Mouse (Mus musculus): Measurements from ENCODE around the gene Zfp57. TPM values are rescaled to one million over a fixed set of nuclear protein-coding genes. Genes with fewer than 3 reads are reported as not detected.
A peak's percentile ranks its signal among the peaks of the same experiment; 100 is the strongest.

The Zfp57 gene
- polyA plus RNA-seq (2015; fragmentation: Nextera tagmentation; extraction: Ambion mirVana) = 60.0 and 63.7 TPM in 2 replicates

- peak within 1 kb of the TSS; percentile 93 for H3K4me2 ChIP-seq
- peaks cover 5% of the 10 kb centered on the region; the same call in 1 of the 2 replicates for H3K4me1 ChIP-seq
- H3K36me3 ChIP-seq = no peaks in the 10 kb centered on the region
- no peaks in the 10 kb centered on the region for H3K9me3 ChIP-seq
- no peaks in the 10 kb centered on the region for H3K27me3 ChIP-seq (replicated peaks)
- H3K4me3 ChIP-seq (replicated peaks) = peak within 1 kb of the TSS; percentile 66
- WGBS = 88% methylated on average over 7 of the region's 7 CpGs
- no peak within 1 kb of the TSS for H3K27ac ChIP-seq
- H3K9ac ChIP-seq = no peak within 1 kb of the TSS
- no peak for ATAC-seq (ENCODE audit: insufficient read depth, low FRiP score, low read depth)
Measured at GRCm38 (mm10) chr17:37000863-37001262, at the start of gene Zfp57. TSS of gene Zfp57 (plus strand) at chr17:37001163.

- no peak overlapping the region for H3K9ac ChIP-seq
- H3K4me3 ChIP-seq (replicated peaks) = no peak overlapping the region
- ATAC-seq (ENCODE audit: insufficient read depth, low FRiP score, low read depth) = no peak
- no peaks in the 10 kb centered on the region for H3K27me3 ChIP-seq (replicated peaks)
- H3K9me3 ChIP-seq = no peaks in the 10 kb centered on the region
- no peak overlapping the region for H3K27ac ChIP-seq
- peaks cover 9% of the 10 kb centered on the region for H3K4me1 ChIP-seq
- H3K36me3 ChIP-seq = peaks cover 14% of the 10 kb centered on the region
- no peak overlapping the region for H3K4me2 ChIP-seq
- 90% methylated on average over 2 of the region's 2 CpGs for WGBS
Measured at GRCm38 (mm10) chr17:36952631-36953030, 48.3 kb upstream of the Zfp57 start.

DNA sequence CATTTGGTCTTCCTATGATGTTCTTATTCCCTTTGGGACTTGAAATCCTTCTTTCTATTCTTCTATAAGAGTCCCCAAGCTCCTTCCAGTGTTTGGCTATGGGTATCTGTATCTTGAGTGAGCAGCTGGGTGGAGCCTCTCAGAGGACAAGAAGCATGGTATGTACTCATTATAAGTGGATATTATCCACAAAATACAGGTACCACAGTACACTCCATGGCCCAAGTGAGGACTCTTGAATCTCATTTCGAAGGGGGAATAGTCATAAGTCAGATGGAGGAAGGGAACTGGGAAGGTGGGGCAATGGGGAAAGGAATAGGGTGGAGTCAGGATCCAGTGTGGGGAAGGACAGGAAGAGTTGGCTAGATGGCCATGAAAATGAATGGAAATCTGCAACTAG, 47.9 kb upstream of the Zfp57 start:
- Histone ChIP-seq H3K4me1 (peaks cover 9% of the 10 kb centered on the region), H3K4me3 (replicated peaks) (no peak overlapping the region), H3K27me3 (replicated peaks) (no peaks in the 10 kb centered on the region), H3K27ac (no peak overlapping the region), H3K9me3 (no peaks in the 10 kb centered on the region), H3K36me3 (peaks cover 14% of the 10 kb centered on the region), H3K9ac (no peak overlapping the region), H3K4me2 (no peak overlapping the region)
- no peak for ATAC-seq (ENCODE audit: insufficient read depth, low FRiP score, low read depth)
- WGBS = 87% methylated on average over 1 of the region's 1 CpGs

DNA sequence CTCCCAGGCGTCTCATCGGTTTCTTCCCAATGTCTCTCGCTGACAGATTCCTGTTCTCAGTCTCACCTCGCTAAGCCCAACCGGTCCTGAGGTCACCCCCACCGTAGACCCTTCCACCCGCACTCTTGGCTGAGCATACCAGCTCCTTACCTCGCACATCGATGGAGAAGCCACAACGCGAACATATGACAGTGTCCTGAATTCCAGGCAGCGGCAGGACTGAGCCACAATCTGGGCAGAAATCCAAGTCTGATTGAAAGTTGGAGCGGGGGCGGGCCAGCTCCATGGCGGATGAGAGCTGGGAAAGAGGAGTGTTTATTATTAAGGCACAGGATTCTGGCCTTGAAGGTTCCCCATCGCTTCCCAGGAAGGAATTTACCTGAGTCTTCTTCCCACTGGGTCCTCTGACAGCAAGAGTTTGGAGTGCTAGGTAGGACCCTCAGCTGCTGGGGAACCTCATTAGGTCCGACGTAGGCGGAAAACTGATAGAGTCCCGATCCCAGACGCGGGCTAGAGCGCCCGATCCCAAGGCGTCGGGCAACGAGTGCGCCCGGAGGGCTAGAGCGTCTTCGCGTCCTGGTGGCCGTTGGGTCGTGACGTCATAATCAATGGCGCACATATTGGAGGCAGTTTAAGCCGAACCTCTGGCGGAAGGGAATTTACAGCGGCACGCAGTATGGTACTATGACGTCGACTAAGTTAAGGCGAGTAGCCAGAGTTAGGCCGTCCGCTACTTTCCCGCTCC, 42.8 kb upstream of the Zfp57 start, which contains the start of the genes Znrd1 and Znrd1as:
TSS of gene Znrd1 (minus strand) at position 561 of the 745 bp plus-strand sequence.
TSS of gene Znrd1as (plus strand) at position 594 of the 745 bp plus-strand sequence.
- peak within 1 kb of the TSS; percentile 72 for H3K27ac ChIP-seq
- H3K9me3 ChIP-seq = no peaks in the 10 kb centered on the region
- 0% methylated on average over 46 of the region's 46 CpGs for WGBS
- H3K4me3 ChIP-seq (replicated peaks) = peak within 1 kb of the TSS; percentile 58
- peaks cover 8% of the 10 kb centered on the region for H3K4me1 ChIP-seq
- peaks cover 7% of the 10 kb centered on the region for H3K36me3 ChIP-seq
- peak; percentile 97 for ATAC-seq (ENCODE audit: insufficient read depth, low FRiP score, low read depth)
- peak within 1 kb of the TSS; percentile 51 for H3K9ac ChIP-seq
- H3K4me2 ChIP-seq = peak within 1 kb of the TSS; percentile 69
- H3K27me3 ChIP-seq (replicated peaks) = no peaks in the 10 kb centered on the region

- Histone ChIP-seq H3K36me3 (peaks cover 7% of the 10 kb centered on the region), H3K4me2 (peak overlapping the region; percentile 69), H3K27ac (peak overlapping the region; percentile 72), H3K9ac (peak overlapping the region; percentile 47), H3K9me3 (no peaks in the 10 kb centered on the region), H3K4me1 (peaks cover 8% of the 10 kb centered on the region), H3K27me3 (replicated peaks) (no peaks in the 10 kb centered on the region), H3K4me3 (replicated peaks) (peak overlapping the region; percentile 58)
- no peak for ATAC-seq (ENCODE audit: insufficient read depth, low FRiP score, low read depth)
- 7% methylated on average over 12 of the region's 12 CpGs for WGBS
Measured at GRCm38 (mm10) chr17:36958884-36959283, 42.1 kb upstream of the Zfp57 start.

GRCm38 (mm10) chr17:36961125-36961524, 39.8 kb upstream of the Zfp57 start:
- peaks cover 8% of the 10 kb centered on the region for H3K4me1 ChIP-seq
- ATAC-seq (ENCODE audit: insufficient read depth, low FRiP score, low read depth) = no peak
- H3K27ac ChIP-seq = no peak overlapping the region
- whole genome bisulfite sequencing = 57% methylated on average over 1 of the region's 1 CpGs
- no peak overlapping the region for H3K4me3 ChIP-seq (replicated peaks)
- no peak overlapping the region for H3K4me2 ChIP-seq
- H3K9ac ChIP-seq = no peak overlapping the region
- no peaks in the 10 kb centered on the region for H3K27me3 ChIP-seq (replicated peaks)
- no peaks in the 10 kb centered on the region for H3K9me3 ChIP-seq
- H3K36me3 ChIP-seq = peaks cover under 1% of the 10 kb centered on the region

DNA sequence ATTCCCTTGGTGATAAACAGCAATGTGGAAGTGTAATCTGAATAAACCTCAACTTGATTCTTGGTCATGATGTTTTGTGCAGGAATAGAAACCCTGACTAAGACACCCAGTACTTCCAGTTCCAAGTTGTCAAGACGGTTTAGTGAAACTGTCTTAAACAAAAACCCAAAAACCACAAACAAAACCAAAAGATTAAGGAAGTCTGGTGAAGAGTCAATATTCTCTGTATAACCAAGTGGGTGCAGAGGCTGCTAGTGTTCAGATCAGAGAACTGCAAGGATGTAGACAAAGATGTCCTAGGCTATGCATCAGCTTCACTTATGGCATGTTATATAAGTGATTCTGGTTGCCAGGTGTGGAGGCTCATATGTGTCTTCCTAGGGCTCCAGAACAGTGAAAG, 34.1 kb upstream of the Zfp57 start:
- no peak for ATAC-seq (ENCODE audit: insufficient read depth, low FRiP score, low read depth)
- Histone ChIP-seq H3K4me1 (no peaks in the 10 kb centered on the region), H3K36me3 (no peaks in the 10 kb centered on the region), H3K9me3 (no peaks in the 10 kb centered on the region), H3K9ac (no peak overlapping the region), H3K4me2 (no peak overlapping the region), H3K27me3 (replicated peaks) (no peaks in the 10 kb centered on the region), H3K4me3 (replicated peaks) (no peak overlapping the region), H3K27ac (no peak overlapping the region)
- WGBS = 76% methylated on average over 1 of the region's 1 CpGs

DNA sequence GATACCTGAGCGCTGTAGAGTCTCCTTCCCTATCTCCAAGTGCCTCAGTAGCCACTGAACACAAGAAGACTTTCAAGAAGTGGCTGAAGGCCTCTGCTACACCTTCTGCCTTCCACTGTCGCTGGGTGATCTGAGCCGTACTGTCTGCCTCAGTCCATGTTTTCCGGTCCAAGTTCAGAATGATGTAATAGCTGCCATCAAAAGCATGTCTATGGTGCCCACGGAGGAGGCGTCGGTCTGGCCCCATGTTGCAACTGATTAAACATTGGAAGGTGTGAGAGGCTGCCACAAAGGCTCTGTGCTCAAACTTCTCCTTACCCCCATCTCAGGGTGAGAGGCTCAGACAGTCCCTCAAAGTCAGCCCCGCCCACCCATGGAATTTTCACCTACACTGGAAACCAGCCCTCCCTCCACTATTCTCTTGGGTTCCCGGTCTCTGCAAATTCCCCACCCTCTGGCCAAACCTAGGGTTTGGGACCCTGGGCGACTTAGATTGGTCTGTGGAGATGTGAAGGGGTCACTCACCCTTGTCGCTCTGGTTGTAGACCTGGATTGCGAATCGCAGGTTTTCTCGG, 30.6 kb upstream of the Zfp57 start:
- Histone ChIP-seq H3K36me3 (no peaks in the 10 kb centered on the region), H3K27ac (no peak overlapping the region)
- no peak for ATAC-seq (ENCODE audit: insufficient read depth, low FRiP score, low read depth)

DNA sequence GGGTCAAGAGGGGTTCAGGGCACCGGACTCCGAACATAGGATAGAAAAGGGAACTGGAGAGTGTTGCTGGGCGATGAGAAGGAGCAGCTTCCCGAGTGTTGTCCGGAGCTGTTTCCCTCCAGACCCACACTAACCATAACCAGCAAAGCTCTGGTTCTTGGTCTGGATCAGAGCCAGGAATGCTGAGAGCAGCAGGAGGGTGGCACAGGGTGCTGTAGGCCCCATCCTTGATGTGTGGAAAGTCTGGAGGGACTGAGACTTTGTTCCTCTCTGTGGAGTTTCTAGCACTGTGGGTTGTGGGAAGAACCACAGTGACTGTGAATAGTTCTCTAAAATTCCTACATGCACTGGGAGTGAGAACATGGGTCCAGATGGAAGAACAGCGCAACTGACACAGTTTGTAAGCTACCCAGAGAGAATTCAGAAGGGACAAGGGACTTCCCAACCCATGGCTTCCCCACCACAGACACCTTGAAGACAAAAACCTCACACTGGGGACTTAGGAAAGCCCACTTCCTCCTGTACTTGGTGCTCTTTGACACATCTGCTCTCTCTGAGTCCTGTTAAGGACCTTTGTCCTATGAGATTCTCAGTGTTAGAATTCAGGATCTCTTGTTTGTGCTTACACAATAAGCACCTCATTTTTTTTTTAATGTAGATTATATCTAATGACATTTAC, 29.7 kb upstream of the Zfp57 start:
- ATAC-seq (ENCODE audit: insufficient read depth, low FRiP score, low read depth) = no peak
- Histone ChIP-seq H3K4me2 (no peak overlapping the region), H3K9me3 (no peaks in the 10 kb centered on the region), H3K36me3 (no peaks in the 10 kb centered on the region), H3K4me1 (no peaks in the 10 kb centered on the region), H3K27ac (no peak overlapping the region), H3K27me3 (replicated peaks) (no peaks in the 10 kb centered on the region), H3K4me3 (replicated peaks) (no peak overlapping the region), H3K9ac (no peak overlapping the region)
- WGBS = 81% methylated on average over 6 of the region's 6 CpGs

More for the DNA sequence above, 30.6 kb upstream of the Zfp57 start:
- no peaks in the 10 kb centered on the region for H3K27me3 ChIP-seq (replicated peaks)
- no peak overlapping the region for H3K4me3 ChIP-seq (replicated peaks)
- no peaks in the 10 kb centered on the region for H3K4me1 ChIP-seq
- 74% methylated on average over 14 of the region's 14 CpGs for WGBS
- no peak overlapping the region for H3K9ac ChIP-seq
- H3K9me3 ChIP-seq = no peaks in the 10 kb centered on the region
- H3K4me2 ChIP-seq = no peak overlapping the region

DNA sequence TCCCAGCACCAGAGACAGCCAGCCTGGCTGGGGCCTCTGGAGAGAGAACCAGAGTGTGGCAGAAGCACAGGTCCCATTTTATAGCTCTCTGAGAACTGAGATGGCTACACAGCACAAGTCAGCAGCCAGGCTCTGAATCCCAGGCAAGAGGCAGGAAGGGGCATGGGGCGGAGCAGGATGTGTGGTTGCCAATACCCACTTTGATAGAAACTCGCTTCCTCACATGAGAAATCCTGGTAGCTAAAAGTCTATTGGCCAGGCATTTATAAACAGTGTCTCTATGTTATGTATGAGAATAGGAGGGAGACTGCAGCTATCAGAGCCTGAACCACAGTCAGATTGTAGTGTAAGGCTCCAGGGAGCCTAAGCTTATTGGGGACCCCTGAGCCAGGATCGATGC, 28.2 kb upstream of the Zfp57 start:
- Histone ChIP-seq H3K9ac (no peak overlapping the region), H3K27me3 (replicated peaks) (no peaks in the 10 kb centered on the region), H3K36me3 (no peaks in the 10 kb centered on the region), H3K4me3 (replicated peaks) (no peak overlapping the region), H3K4me2 (no peak overlapping the region), H3K4me1 (no peaks in the 10 kb centered on the region), H3K9me3 (no peaks in the 10 kb centered on the region), H3K27ac (no peak overlapping the region)
- 70% methylated on average over 3 of the region's 3 CpGs for WGBS
- ATAC-seq (ENCODE audit: insufficient read depth, low FRiP score, low read depth) = no peak

- Histone ChIP-seq H3K4me3 (replicated peaks) (no peak overlapping the region), H3K36me3 (no peaks in the 10 kb centered on the region), H3K9ac (no peak overlapping the region), H3K9me3 (no peaks in the 10 kb centered on the region), H3K4me1 (no peaks in the 10 kb centered on the region), H3K27ac (no peak overlapping the region), H3K27me3 (replicated peaks) (no peaks in the 10 kb centered on the region), H3K4me2 (no peak overlapping the region)
- 66% methylated on average over 8 of the region's 8 CpGs for WGBS
- no peak for ATAC-seq (ENCODE audit: insufficient read depth, low FRiP score, low read depth)
Measured at GRCm38 (mm10) chr17:36973271-36973787, 27.6 kb upstream of the Zfp57 start.
